Mouse (Mus musculus) heart, postnatal 36 days (tissue): ENCODE data around the gene Lrrc71. TPM values are rescaled to one million over a fixed set of nuclear protein-coding genes. Genes with fewer than 3 reads are reported as not detected.
A peak's percentile ranks its signal among the peaks of the same experiment; 100 is the strongest.

ENCODE experiments used
- DNase-seq, 2 experiments: peaks; one replicate each; pipeline ENCODE4 v3.0.0; 2021 to 2022
- intact Hi-C: fragments of 180-260 bp; cut with DNase I; formaldehyde crosslinking; loops from one replicate; pipeline ENCODE4 v1.15.1; 2025
- total RNA-seq, 2 experiments: library from RNA; stranded (reverse); gene quantifications; 2 replicates each; pipeline ENCODE4 v1.2.3; 2021

Gene Lrrc71
- total RNA-seq = under 1 TPM; 0.14 to 0.28 TPM

GRCm38 (mm10) chr3:87748431-87748830 is at the start of gene Lrrc71:
Gene Lrrc71 (minus strand): TSS chr3:87748625.
- intact Hi-C loops = no loop called here
- DNase-seq = no peak

- intact Hi-C loops = loop anchor here (1.0 to 5.0 kb wide), 3 partner anchors 19 to 60 kb away; no protein-coding TSS in a partner anchor
- DNase-seq = peak; percentile 43 to 49
Observed at GRCm38 (mm10) chr3:87796736-87797334, 48.4 kb upstream of the Lrrc71 start, which contains the start of gene Insrr. Gene Insrr (plus strand): TSS chr3:87796951.

GRCm38 (mm10) chr3:87795336-87796277 is 47.2 kb upstream of the Lrrc71 start:
- intact Hi-C loops = loop anchor here (1.0 to 5.0 kb wide), 3 partner anchors 21 to 62 kb away; no protein-coding TSS in a partner anchor
- peak; percentile 72 to 74 for DNase-seq

- no peak for DNase-seq
- intact Hi-C loops = loop anchor here (5.0 kb wide), 1 partner anchor 62 kb away; no protein-coding TSS in a partner anchor
Observed at GRCm38 (mm10) chr3:87794922-87795325, 46.5 kb upstream of the Lrrc71 start, which contains the start of gene Ntrk1. Gene Ntrk1 (minus strand): TSS chr3:87795162.

GRCm38 (mm10) chr3:87789768-87790167 is 41.3 kb upstream of the Lrrc71 start:
- no peak for DNase-seq
- intact Hi-C loops = no loop called here

- intact Hi-C loops = no loop called here
- no peak for DNase-seq
Observed at GRCm38 (mm10) chr3:87789248-87789647, 40.8 kb upstream of the Lrrc71 start.

- intact Hi-C loops = no loop called here
- DNase-seq = no peak
Observed at GRCm38 (mm10) chr3:87785626-87786214, 37.3 kb upstream of the Lrrc71 start.

- no peak for DNase-seq
- intact Hi-C loops = no loop called here
Observed at GRCm38 (mm10) chr3:87785156-87785555, 36.7 kb upstream of the Lrrc71 start.

GRCm38 (mm10) chr3:87783282-87784023 is 35.0 kb upstream of the Lrrc71 start:
- intact Hi-C loops = no loop called here
- DNase-seq = no peak

- intact Hi-C loops = no loop called here
- DNase-seq = no peak
Observed at GRCm38 (mm10) chr3:87779086-87779485, 30.7 kb upstream of the Lrrc71 start.

GRCm38 (mm10) chr3:87778283-87778682 is 29.9 kb upstream of the Lrrc71 start:
- DNase-seq = no peak
- intact Hi-C loops = no loop called here

GRCm38 (mm10) chr3:87771088-87771487 is 22.7 kb upstream of the Lrrc71 start:
- intact Hi-C loops = no loop called here
- DNase-seq = no peak

GRCm38 (mm10) chr3:87770280-87770679 is 21.9 kb upstream of the Lrrc71 start:
- intact Hi-C loops = loop anchor here (1.0 kb wide), 1 partner anchor 46 kb away; no protein-coding TSS in a partner anchor
- DNase-seq = peak in 1 of 2 experiments; percentile 52

- intact Hi-C loops = loop anchor here (1.0 kb wide), 1 partner anchor 13 kb away; no protein-coding TSS in a partner anchor
- DNase-seq = no peak
Observed at GRCm38 (mm10) chr3:87769506-87769905, 21.1 kb upstream of the Lrrc71 start.

- intact Hi-C loops = loop anchor here (1.0 kb wide), 1 partner anchor 13 kb away; no protein-coding TSS in a partner anchor
- DNase-seq = peak; percentile 89 to 90
Observed at GRCm38 (mm10) chr3:87768844-87769243, 20.4 kb upstream of the Lrrc71 start.

- intact Hi-C loops = no loop called here
- peak in 1 of 2 experiments; percentile 36 for DNase-seq
Observed at GRCm38 (mm10) chr3:87768431-87768830, 20.0 kb upstream of the Lrrc71 start.

- peak; percentile 49 to 56 for DNase-seq
- intact Hi-C loops = no loop called here
Observed at GRCm38 (mm10) chr3:87767764-87768163, 19.3 kb upstream of the Lrrc71 start.

- no peak for DNase-seq
- intact Hi-C loops = no loop called here
Observed at GRCm38 (mm10) chr3:87766284-87766667, 17.9 kb upstream of the Lrrc71 start.

GRCm38 (mm10) chr3:87765631-87766283 is 17.3 kb upstream of the Lrrc71 start:
- intact Hi-C loops = no loop called here
- DNase-seq = peak; percentile 30 to 46
